Comparison of ENCODE assay signal across 20 mouse cellular contexts in the genomic region with DNA sequence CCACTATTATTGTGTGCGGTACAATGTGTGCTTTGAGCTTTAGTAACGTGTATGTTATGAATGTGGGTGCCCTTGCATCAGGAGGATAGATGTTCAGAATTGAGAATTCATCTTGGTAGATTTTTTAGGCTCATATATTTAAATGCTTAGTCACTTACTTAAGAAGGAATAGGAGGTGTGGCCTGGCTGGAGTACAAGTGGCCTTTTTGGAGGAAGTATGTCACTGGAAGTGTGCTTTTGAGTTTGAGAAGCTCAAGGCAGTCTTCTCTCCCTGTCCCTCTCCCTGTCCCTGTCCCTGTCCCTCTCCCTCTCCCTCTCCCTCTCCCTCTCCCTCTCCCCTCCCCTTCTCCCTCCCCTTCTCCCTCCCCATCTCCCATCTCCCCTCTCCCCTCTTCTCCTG. TPM values are rescaled to one million over a fixed set of nuclear protein-coding genes. Genes with fewer than 3 reads are reported as not detected.
DNase-seq lines count a peak whose midpoint lies in the region; ATAC-seq and TF ChIP-seq lines count a peak whose summit lies in the region.
"Had no signal": no experiment of that assay in that cellular context is flagged by ENCODE, and none has a peak within 500 bp of the region (broad histone marks: within the 10 kb centered on the region; RNA-seq: fewer than 3 reads in every experiment).

No protein-coding gene starts in this region.

- no peak overlapping the region for H3K4me3 ChIP-seq in heart, embryonic 11.5 days (ENCODE audit: low read depth, low read length)
- H3K4me3 ChIP-seq in lung, embryonic 15.5 days, result no peak overlapping the region
- no peak overlapping the region for H3K4me3 ChIP-seq in embryonic fibroblast, embryonic 13.5 days (ENCODE audit: insufficient read depth, low read length)
- H3K4me3 ChIP-seq in stomach, postnatal 0 days (ENCODE audit: low read depth, low read length), result no peak overlapping the region
- H3K4me3 ChIP-seq: limb, embryonic 10.5 days; liver, embryonic 13.5 days had no signal

- intact Hi-C loops in heart, postnatal 25 days (cut with DNase I), result loop anchor here (5.0 to 10.0 kb wide), 2 partner anchors 39 to 76 kb away; a partner anchor contains a TSS

- peak overlapping the region; percentile 57 for H3K27ac ChIP-seq in heart, embryonic 11.5 days (ENCODE audit: low read depth, low read length)
- H3K27ac ChIP-seq in lung, embryonic 15.5 days, result peak overlapping the region; percentile 70
- H3K27ac ChIP-seq in embryonic fibroblast, embryonic 13.5 days (ENCODE audit: insufficient read depth, low read length), result peak overlapping the region; percentile 47; the same call in 1 of the 2 replicates
- H3K27ac ChIP-seq in stomach, postnatal 0 days (replicated peaks), result 0 out of 2 replicates have a peak overlapping the region, but pooled peaks have one; percentile 4
- H3K27ac ChIP-seq: hindbrain, embryonic 14.5 days; limb, embryonic 10.5 days; liver, embryonic 13.5 days; macrophage had no signal

- no peak overlapping the region for H3K4me2 ChIP-seq in heart, embryonic 11.5 days
- no peak overlapping the region for H3K4me2 ChIP-seq in lung, embryonic 15.5 days
- no peak overlapping the region for H3K4me2 ChIP-seq in stomach, postnatal 0 days (replicated peaks; ENCODE audit: low read depth)
- H3K4me2 ChIP-seq: hindbrain, embryonic 14.5 days; liver, embryonic 13.5 days had no signal

- no peaks in the 10 kb centered on the region for H3K27me3 ChIP-seq in heart, embryonic 11.5 days (ENCODE audit: control insufficient read depth, insufficient read depth, low read length)
- no peaks in the 10 kb centered on the region for H3K27me3 ChIP-seq in lung, embryonic 15.5 days
- H3K27me3 ChIP-seq in stomach, postnatal 0 days (ENCODE audit: control insufficient read depth, insufficient read depth, low read length), result no peaks in the 10 kb centered on the region
- H3K27me3 ChIP-seq: liver, embryonic 13.5 days had no signal

- no peak for TF ChIP-seq EP300 in stomach, postnatal 0 days (optimal IDR thresholded peaks at IDR 0.05)

- no peaks in the 10 kb centered on the region for H3K9me3 ChIP-seq in heart, embryonic 11.5 days (replicated peaks; ENCODE audit: control insufficient read depth, low read length)
- no peaks in the 10 kb centered on the region for H3K9me3 ChIP-seq in lung, embryonic 15.5 days
- H3K9me3 ChIP-seq in stomach, postnatal 0 days (ENCODE audit: control insufficient read depth, low read length), result no peaks in the 10 kb centered on the region
- H3K9me3 ChIP-seq: limb, embryonic 10.5 days; liver, embryonic 13.5 days had no signal

- no peak for TF ChIP-seq CTCF in embryonic fibroblast, embryonic 13.5 days (IDR thresholded peaks at IDR 0.05; ENCODE audit: borderline replicate concordance, insufficient read depth, low read length)
- no peak for TF ChIP-seq CTCF in stomach, postnatal 0 days (IDR thresholded peaks at IDR 0.05; ENCODE audit: low read depth)

- no peak for ATAC-seq in heart, embryonic 11.5 days (replicated peaks; ENCODE audit: insufficient number of reproducible peaks, low FRiP score, low TSS enrichment)
- ATAC-seq in lung, embryonic 15.5 days (ENCODE audit: borderline replicate concordance, extremely low read depth, low FRiP score, low TSS enrichment), result no peak
- ATAC-seq in stomach, postnatal 0 days (ENCODE audit: low FRiP score, low TSS enrichment), result no peak
- ATAC-seq in activated CD4-positive, CD25-positive, alpha-beta regulatory T cell, adult 4 months, result no peak
- ATAC-seq: CD4-positive, CD25-positive, alpha-beta regulatory T cell, adult 4 months; intestine, postnatal 0 days had no signal

- WGBS in heart, embryonic 11.5 days (ENCODE audit: insufficient replicate concordance), result 71% methylated on average over 2 of the region's 2 CpGs
- WGBS in lung, embryonic 15.5 days, result 75% methylated on average over 2 of the region's 2 CpGs
- WGBS in stomach, postnatal 0 days, result 87% methylated on average over 2 of the region's 2 CpGs

- peaks cover 7% of the 10 kb centered on the region; the same call in 1 of the 2 replicates for H3K4me1 ChIP-seq in heart, embryonic 11.5 days (ENCODE audit: control insufficient read depth, insufficient read depth, low read length)
- no peaks in the 10 kb centered on the region for H3K4me1 ChIP-seq in lung, embryonic 15.5 days
- H3K4me1 ChIP-seq in embryonic fibroblast, embryonic 13.5 days (ENCODE audit: control insufficient read depth, insufficient read depth, low read length), result peaks cover 2% of the 10 kb centered on the region
- H3K4me1 ChIP-seq in stomach, postnatal 0 days (replicated peaks; ENCODE audit: control insufficient read depth, insufficient read depth), result no peaks in the 10 kb centered on the region
- H3K4me1 ChIP-seq: limb, embryonic 10.5 days; liver, embryonic 13.5 days had no signal

- no peaks in the 10 kb centered on the region for H3K36me3 ChIP-seq in heart, embryonic 11.5 days (ENCODE audit: control insufficient read depth, insufficient read depth, low read length)
- H3K36me3 ChIP-seq in lung, embryonic 15.5 days, result no peaks in the 10 kb centered on the region
- no peaks in the 10 kb centered on the region for H3K36me3 ChIP-seq in stomach, postnatal 0 days (ENCODE audit: control insufficient read depth, insufficient read depth, low read length)
- H3K36me3 ChIP-seq: limb, embryonic 10.5 days; liver, embryonic 13.5 days had no signal

- no peak overlapping the region for H3K9ac ChIP-seq in heart, embryonic 11.5 days (ENCODE audit: low read depth, low read length)
- H3K9ac ChIP-seq in lung, embryonic 15.5 days, result no peak overlapping the region
- no peak overlapping the region for H3K9ac ChIP-seq in stomach, postnatal 0 days (ENCODE audit: low read length)
- H3K9ac ChIP-seq: hindbrain, embryonic 14.5 days; liver, embryonic 13.5 days had no signal

- TF ChIP-seq POLR2A in embryonic fibroblast, embryonic 13.5 days (IDR thresholded peaks at IDR 0.05; ENCODE audit: low read depth, low read length), result no peak

- no peak for DNase-seq in heart, postnatal 25 days (ENCODE audit: low spot score)
- no peak for DNase-seq in lung, adult 18-20 months
- DNase-seq in stomach, postnatal 0 days (ENCODE audit: low spot score), result no peak
- DNase-seq: adrenal gland, postnatal 14 days; cerebellum, adult 8-10 months; gastrocnemius, postnatal 25 days; liver, embryonic 13.5 days; midbrain, embryonic 14.5 days; thymus, postnatal 4 days had no signal

RNA-seq across cellular contexts. Expression of a gene that starts 2.5 kb away (rescaled TPM):
- 3.8 and 4.5 TPM in 2 replicates for polyA plus RNA-seq in heart, embryonic 11.5 days (2014; fragmentation: Nextera tagmentation; extraction: Ambion mirVana)
- total RNA-seq in heart, postnatal 25 days (2021), result 10 to 100 TPM; 13.3 to 19.5 TPM
- 9.3 and 10.4 TPM in 2 replicates for polyA plus RNA-seq in lung, embryonic 15.5 days (2015; fragmentation: Nextera tagmentation; extraction: Ambion mirVana)
- 0.18 and 0.57 TPM in 2 replicates for polyA plus RNA-seq in embryonic fibroblast, embryonic 13.5 days (2011; ENCODE audit: insufficient read length, low read depth, missing spikeins)
- polyA plus RNA-seq in stomach, postnatal 0 days (2015; fragmentation: Nextera tagmentation; extraction: Ambion mirVana), result 2.4 and 2.6 TPM in 2 replicates
- not detected for polyA plus RNA-seq in activated CD4-positive, CD25-positive, alpha-beta regulatory T cell, adult 4 months (2017; shearing (Covaris generic))
- polyA plus RNA-seq: CD4-positive, CD25-positive, alpha-beta regulatory T cell, adult 4 months had no signal

RNA-seq across cellular contexts. Expression of a gene that starts 39.8 kb away (rescaled TPM):
- polyA plus RNA-seq in heart, embryonic 11.5 days (2014; fragmentation: Nextera tagmentation; extraction: Ambion mirVana), result 13.7 and 18.2 TPM in 2 replicates
- 10 to 100 TPM; 63.2 to 70.1 TPM for total RNA-seq in heart, postnatal 25 days (2021)
- polyA plus RNA-seq in lung, embryonic 15.5 days (2015; fragmentation: Nextera tagmentation; extraction: Ambion mirVana), result 4.8 and 4.9 TPM in 2 replicates
- 38.7 and 42.6 TPM in 2 replicates for polyA plus RNA-seq in embryonic fibroblast, embryonic 13.5 days (2011; ENCODE audit: insufficient read length, low read depth, missing spikeins)
- polyA plus RNA-seq in stomach, postnatal 0 days (2015; fragmentation: Nextera tagmentation; extraction: Ambion mirVana), result 3.2 and 3.6 TPM in 2 replicates
- polyA plus RNA-seq in activated CD4-positive, CD25-positive, alpha-beta regulatory T cell, adult 4 months (2017; shearing (Covaris generic)), result 10 to 100 TPM; 14.7 to 17.8 TPM

RNA-seq across cellular contexts. Expression of a gene that starts 48.0 kb away (rescaled TPM):
- polyA plus RNA-seq in heart, embryonic 11.5 days (2014; fragmentation: Nextera tagmentation; extraction: Ambion mirVana), result not detected in 2 replicates
- not detected for total RNA-seq in heart, postnatal 25 days (2021)
- polyA plus RNA-seq in lung, embryonic 15.5 days (2015; fragmentation: Nextera tagmentation; extraction: Ambion mirVana), result 0.50 and 1.0 TPM in 2 replicates
- 0.97 TPM in 1 of 2 replicates, not detected in the other for polyA plus RNA-seq in embryonic fibroblast, embryonic 13.5 days (2011; ENCODE audit: insufficient read length, low read depth, missing spikeins)
- 40.8 and 52.6 TPM in 2 replicates for polyA plus RNA-seq in stomach, postnatal 0 days (2015; fragmentation: Nextera tagmentation; extraction: Ambion mirVana)
- polyA plus RNA-seq in activated CD4-positive, CD25-positive, alpha-beta regulatory T cell, adult 4 months (2017; shearing (Covaris generic)), result not detected
- total RNA-seq: gastrocnemius, postnatal 25 days had no signal
- polyA plus RNA-seq: CD4-positive, CD25-positive, alpha-beta regulatory T cell, adult 4 months; forebrain, embryonic 11.5 days; limb, embryonic 10.5 days; macrophage; testis, adult 2 months had no signal

Comparison
In these comparisons a context has a peak if more than half of its experiments do, and no peak if none do; other contexts are left out.
1. H3K27ac ChIP-seq: peak in every context shown above with its lines; median percentile 70 in lung, embryonic 15.5 days; 57 in heart, embryonic 11.5 days; 47 in embryonic fibroblast, embryonic 13.5 days; 4 in stomach, postnatal 0 days.
2. RNA of a gene that starts 48.0 kb away (polyA plus RNA-seq): 40.8 to 52.6 TPM in stomach, postnatal 0 days; 0.50 to 1.0 TPM in lung, embryonic 15.5 days, 0.97 TPM in embryonic fibroblast, embryonic 13.5 days, not detected in heart, embryonic 11.5 days and not detected in activated CD4-positive, CD25-positive, alpha-beta regulatory T cell, adult 4 months; every median in the first group is over 10 times any median in the second.